Mouse (Mus musculus): ENCODE results near the gene Lrrc34. TPM values are rescaled to one million over a fixed set of nuclear protein-coding genes. Genes with fewer than 3 reads are reported as not detected.

Gene Lrrc34
- total RNA-seq, 2 experiments from 2014 or later, result not detected

DNA sequence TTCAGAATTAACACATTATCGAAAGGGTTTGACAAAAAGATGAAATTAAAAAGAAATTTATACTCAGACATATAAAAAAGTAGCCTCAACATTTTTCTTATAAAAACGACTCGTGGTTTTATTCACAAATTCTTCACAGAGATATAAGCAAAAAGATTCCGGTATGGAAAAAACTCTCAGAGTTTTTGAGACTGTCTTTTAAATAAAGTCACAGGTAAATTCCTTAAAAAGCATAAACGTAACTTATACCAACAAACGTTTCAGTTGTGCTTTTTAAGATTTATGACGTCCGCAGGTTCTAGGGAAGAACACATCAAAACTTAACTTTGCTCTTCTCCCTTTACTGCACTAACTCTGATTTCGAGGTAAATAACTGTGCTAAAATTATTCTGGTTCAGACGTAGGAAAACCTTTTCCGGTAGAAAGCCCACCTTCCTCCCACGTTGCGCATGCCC lies 46.0 kb downstream of the Lrrc34 start:
- no peak for ATAC-seq (replicated peaks; ENCODE audit: low FRiP score, low TSS enrichment, poor library complexity, severe bottlenecking)

DNA sequence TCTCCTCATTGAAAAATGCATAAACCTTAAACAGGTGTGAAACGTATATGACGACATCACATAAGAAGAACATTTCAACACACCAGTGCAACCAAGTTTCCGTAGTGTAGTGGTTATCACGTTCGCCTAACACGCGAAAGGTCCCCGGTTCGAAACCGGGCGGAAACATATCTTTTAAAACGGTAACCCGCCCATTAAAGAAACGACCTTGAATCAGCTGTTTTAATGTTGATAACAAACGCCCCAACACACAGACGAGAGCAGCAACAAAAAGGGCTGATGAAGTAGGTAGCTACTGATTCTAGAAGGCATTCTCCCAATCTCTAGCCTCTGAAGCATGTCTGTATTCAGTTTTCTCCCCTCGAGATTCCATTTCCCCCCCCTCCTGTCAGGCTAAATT lies 46.5 kb downstream of the Lrrc34 start:
- ATAC-seq (replicated peaks; ENCODE audit: low FRiP score, low TSS enrichment, poor library complexity, severe bottlenecking), result peak; percentile 35

DNA sequence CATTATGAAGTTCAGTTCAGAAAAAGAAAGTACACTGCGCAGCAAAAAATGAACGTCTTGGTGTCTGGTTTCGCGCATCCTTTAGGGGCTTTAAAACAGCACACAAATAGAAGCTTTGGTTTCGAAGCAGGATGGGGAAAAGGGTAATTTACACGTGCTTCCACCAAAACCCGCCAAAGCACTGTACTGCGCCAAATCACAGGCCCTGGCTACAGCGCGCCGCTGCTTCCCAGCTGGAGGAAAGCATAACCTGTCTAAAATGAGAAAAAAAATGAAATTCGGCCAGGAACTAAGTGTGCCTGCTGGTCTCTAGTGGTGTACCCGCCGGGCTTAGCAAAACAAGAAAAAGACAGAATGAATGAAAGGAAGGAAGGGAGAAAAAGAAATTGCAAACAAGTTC lies 47.0 kb downstream of the Lrrc34 start:
- no peak for ATAC-seq (replicated peaks; ENCODE audit: low FRiP score, low TSS enrichment, poor library complexity, severe bottlenecking)

DNA sequence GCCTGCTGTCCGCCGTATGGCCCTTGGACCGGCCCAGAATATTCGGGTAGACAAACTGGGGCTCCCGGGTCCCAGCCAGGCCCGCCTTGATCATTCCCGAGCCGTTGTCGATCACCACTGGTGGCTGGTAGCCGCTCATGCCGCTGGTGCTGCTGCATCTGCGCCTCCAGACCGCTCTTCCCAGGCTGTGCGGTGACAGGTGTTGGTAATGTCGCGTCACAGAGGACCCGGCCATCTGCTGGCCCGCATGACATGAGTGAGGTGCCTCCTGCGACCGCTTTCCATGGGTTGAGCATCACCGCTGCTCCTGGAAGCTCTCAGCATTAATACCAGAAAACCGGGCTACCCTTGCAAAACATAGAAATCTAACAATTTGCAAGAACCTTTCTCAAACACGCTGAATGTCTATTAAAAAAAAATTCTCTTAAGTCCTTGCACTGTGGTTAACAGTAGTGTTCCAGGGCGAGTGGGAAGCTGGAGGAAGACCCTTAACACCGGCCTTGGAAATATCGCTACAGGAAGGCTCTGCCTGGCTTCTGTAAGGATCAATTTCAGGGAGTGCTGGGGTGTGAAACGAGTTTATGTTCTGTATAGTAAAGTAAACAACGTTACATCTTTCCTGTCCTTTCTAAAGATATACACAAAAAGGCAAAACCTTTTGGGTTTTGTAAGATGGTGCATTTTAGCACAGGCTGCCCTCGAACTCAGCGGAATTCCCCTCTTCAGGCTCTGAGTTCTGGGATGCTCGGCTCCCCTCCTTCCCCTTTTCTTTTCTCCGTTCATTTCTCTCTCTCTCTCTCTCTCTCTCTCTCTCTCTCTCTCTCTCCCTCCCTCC lies 47.7 kb downstream of the Lrrc34 start, which contains the start of gene Actrt3:
Gene Actrt3, minus strand, starts transcription at position 229 of the 835 bp plus-strand sequence.
- ATAC-seq (replicated peaks; ENCODE audit: low FRiP score, low TSS enrichment, poor library complexity, severe bottlenecking), result peak; percentile 11; the same call in 1 of the 2 replicates

DNA sequence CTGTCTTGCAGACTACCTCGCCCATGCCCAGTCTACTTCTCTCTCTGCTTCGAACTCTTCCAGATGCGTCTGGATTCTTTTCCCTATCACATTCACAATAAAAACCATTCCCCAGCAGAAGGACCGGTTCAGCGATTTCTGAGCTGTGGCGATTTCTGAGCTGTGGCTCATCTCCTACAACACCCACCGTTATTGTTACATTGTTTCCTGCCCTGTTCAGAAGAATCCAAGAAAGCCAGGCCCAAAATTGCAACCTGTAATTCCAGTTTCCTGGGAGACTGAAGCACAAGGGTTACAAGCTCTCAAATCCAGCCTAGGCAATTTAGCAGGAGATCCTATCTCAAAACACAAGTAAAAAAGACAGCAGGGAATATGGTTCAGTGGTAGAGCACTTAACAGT lies 50.4 kb downstream of the Lrrc34 start:
- ATAC-seq (replicated peaks; ENCODE audit: low FRiP score, low TSS enrichment, poor library complexity, severe bottlenecking), result no peak

DNA sequence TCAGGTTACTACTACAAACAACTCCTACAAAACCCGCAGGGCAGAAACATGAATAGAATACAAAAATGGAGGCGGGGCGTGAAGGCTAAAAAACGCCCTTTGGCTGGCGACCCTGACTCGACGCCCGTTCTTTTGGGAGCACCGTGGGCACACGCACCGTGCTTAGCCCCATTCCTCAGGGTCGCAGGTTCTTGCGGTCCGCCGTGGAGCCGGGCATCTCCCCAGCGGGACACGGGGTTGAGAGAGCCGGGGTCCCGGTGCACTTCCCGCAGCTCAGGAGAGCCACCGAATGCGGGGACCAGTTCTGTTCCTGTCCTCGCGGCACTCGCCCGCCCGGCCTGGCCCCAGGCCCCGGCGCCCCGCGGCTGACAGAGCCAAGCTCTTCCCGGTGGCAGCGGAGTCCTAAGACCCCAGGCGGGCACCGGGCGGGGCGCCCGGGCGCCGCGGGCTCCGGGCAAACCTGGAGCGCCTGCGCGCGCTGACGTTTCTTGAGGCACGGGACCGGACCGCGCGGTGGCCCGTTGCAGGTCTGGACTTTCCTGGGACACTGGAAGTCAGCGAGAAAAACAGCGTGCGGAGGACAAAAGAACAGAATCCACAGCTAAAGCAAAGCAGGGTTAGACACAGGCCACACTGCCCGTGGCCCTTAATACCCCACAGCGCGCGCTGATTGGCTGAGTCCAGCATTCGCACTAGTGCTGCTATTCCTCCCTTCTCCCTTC lies 52.4 kb downstream of the Lrrc34 start:
- ATAC-seq (replicated peaks; ENCODE audit: low FRiP score, low TSS enrichment, poor library complexity, severe bottlenecking), result 0 out of 2 replicates have a peak, but pooled peaks have one; percentile 28

DNA sequence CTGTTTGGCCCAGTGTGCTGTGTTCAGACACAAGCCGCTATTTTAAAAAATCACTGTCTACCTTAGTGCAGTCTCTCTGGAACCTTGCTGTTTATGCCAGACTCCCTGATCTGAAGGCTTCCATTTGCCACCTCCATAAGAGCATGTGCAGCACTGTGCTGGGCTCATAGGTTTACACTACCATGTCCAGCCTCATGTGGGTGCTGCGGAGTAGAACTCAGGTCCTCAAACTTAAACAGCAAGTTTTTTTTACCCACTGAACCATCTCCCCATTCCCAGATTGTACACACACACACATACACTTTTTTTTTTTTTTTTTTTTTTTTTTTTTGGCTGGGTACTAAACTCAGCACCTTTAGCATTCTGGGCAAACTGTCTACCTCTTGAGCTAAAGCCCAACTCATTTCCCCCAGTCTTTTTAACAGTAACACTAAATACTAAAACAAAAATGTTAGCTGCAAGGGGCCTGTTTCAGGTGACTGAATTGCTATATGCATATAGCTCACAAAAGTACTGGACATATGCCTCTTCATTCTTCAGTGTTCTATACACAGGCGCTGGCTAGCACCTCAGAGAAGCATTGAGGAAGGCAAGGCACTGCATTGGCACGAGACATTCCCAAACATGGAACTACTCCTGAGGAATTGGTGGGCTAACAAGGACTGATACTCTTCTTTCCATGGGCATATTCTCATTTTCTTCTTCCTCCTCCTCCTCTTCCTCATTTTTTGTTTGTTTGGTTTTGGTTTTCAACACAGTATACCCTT lies 53.8 kb downstream of the Lrrc34 start:
- ATAC-seq (replicated peaks; ENCODE audit: low FRiP score, low TSS enrichment, poor library complexity, severe bottlenecking), result peak; percentile 82

DNA sequence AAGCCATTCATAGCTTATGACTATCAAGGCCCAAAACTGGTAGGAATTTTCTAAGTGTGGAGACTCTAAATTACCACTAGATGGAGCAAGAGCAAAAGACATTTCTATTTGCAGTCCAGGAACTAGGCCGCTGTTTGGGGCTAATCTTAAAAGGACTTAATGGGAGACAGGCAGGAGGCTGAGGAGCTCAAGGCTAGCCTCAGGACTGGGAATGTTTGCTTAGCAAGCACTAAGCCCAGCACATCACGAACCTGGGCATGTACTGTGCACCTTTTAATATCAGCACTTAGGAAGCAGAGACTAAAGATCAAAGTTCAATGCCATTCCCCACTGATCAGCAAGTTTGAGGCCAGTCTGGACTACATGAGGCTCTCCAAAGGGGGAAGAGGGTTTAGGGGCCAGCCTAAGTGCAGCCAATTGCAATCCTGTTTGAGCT lies 55.2 kb downstream of the Lrrc34 start:
- peak; percentile 75 for ATAC-seq (replicated peaks; ENCODE audit: low FRiP score, low TSS enrichment, poor library complexity, severe bottlenecking)

DNA sequence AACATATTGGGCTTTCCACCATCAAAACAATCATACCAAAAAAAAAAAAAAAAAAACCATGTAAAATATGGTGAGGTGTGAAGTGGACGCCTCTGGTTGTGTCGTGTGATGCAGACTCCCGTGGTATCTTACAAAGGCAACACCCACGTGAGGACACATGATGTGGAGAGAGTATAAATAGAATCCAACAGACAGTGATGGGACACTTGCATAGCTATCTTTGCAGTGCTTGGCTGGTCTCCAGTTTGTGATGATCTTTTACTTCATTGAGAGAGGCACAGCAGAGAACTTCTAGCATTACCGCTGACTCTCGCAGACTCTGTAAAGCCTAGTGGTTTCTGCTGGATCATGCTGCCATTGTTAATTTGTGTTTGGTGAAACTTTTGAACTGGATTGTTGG lies 58.8 kb downstream of the Lrrc34 start:
- ATAC-seq (replicated peaks; ENCODE audit: low FRiP score, low TSS enrichment, poor library complexity, severe bottlenecking), result no peak

Other genes with a start within 250 kb of the Lrrc34 start
- 1.5 TPM in 1 of 2 replicates, not detected in the other for gene Mecom, start 99.9 kb downstream of the Lrrc34 start, total RNA-seq (2014; fragmentation: Nextera tagmentation)
- 6.5 and 8.8 TPM in 2 replicates for gene Mecom, start 99.9 kb downstream of the Lrrc34 start, total RNA-seq (2017)
- not detected in 2 replicates for gene Actrt3, start 47.9 kb downstream of the Lrrc34 start, total RNA-seq (2014; fragmentation: Nextera tagmentation)
- gene Actrt3, start 47.9 kb downstream of the Lrrc34 start, total RNA-seq (2017), result not detected in 2 replicates
- gene Mynn, start 45.8 kb downstream of the Lrrc34 start, total RNA-seq (2014; fragmentation: Nextera tagmentation), result 20.2 and 21.1 TPM in 2 replicates
- 20.9 and 35.4 TPM in 2 replicates for gene Mynn, start 45.8 kb downstream of the Lrrc34 start, total RNA-seq (2017)
- not detected in 2 replicates for gene Lrriq4, start 3.4 kb downstream of the Lrrc34 start, total RNA-seq (2014; fragmentation: Nextera tagmentation)
- gene Lrriq4, start 3.4 kb downstream of the Lrrc34 start, total RNA-seq (2017), result not detected in 2 replicates
- gene Lrrc31, start 52.0 kb upstream of the Lrrc34 start, total RNA-seq (2014; fragmentation: Nextera tagmentation), result not detected in 2 replicates
- gene Lrrc31, start 52.0 kb upstream of the Lrrc34 start, total RNA-seq (2017), result not detected in 2 replicates
- not detected in 2 replicates for gene Samd7, start 98.4 kb upstream of the Lrrc34 start, total RNA-seq (2014; fragmentation: Nextera tagmentation)
- not detected in 2 replicates for gene Samd7, start 98.4 kb upstream of the Lrrc34 start, total RNA-seq (2017)
- gene Sec62, start 145.0 kb upstream of the Lrrc34 start, total RNA-seq (2014; fragmentation: Nextera tagmentation), result 47.4 and 51.2 TPM in 2 replicates
- 72.7 and 101 TPM in 2 replicates for gene Sec62, start 145.0 kb upstream of the Lrrc34 start, total RNA-seq (2017)
- 1.2 TPM in 1 of 2 replicates, not detected in the other for gene Gpr160, start 208.1 kb upstream of the Lrrc34 start, total RNA-seq (2014; fragmentation: Nextera tagmentation)
- gene Gpr160, start 208.1 kb upstream of the Lrrc34 start, total RNA-seq (2017), result 0.11 and 0.47 TPM in 2 replicates

Measured in megakaryocyte-erythroid progenitor cell, adult 5-6 weeks (primary cell).